Mouse (Mus musculus): ENCODE data around the gene Zmiz2.

- TF ChIP-seq EP300 (IDR thresholded peaks at IDR 0.05; ENCODE audit: insufficient read depth, low read depth, low read length), result 0 out of 2 replicates have a peak, but pooled peaks have one; percentile 14
- TF ChIP-seq CTCF (IDR thresholded peaks at IDR 0.05; ENCODE audit: low read depth, low read length), result peak; percentile 74
- no peak for TF ChIP-seq POLR2A (IDR thresholded peaks at IDR 0.05; ENCODE audit: insufficient read depth, low read length)
Measured at GRCm38 (mm10) chr11:6365885-6366284, 23.0 kb upstream of the Zmiz2 start.
